Mouse (Mus musculus) kidney, adult 2 months (tissue): Measurements from ENCODE around the gene Ddah1.

Experiments
- CTCF ChIP-seq: fragments of 200-500 bp; conservative IDR thresholded peaks from 2 replicates; pipeline ENCODE4 v1.5.1; 2011; ENCODE audit warnings: low read depth, mild to moderate bottlenecking, control low read depth, low read length, moderate library complexity, mixed read lengths; ENCODE audit not compliant: insufficient read depth, insufficient read length
- POLR2A ChIP-seq: fragments of 200-500 bp; IDR thresholded peaks from one replicate; pipeline ENCODE4 v1.6.1; 2011; ENCODE audit warnings: low read depth, low read length, control low read depth

DNA sequence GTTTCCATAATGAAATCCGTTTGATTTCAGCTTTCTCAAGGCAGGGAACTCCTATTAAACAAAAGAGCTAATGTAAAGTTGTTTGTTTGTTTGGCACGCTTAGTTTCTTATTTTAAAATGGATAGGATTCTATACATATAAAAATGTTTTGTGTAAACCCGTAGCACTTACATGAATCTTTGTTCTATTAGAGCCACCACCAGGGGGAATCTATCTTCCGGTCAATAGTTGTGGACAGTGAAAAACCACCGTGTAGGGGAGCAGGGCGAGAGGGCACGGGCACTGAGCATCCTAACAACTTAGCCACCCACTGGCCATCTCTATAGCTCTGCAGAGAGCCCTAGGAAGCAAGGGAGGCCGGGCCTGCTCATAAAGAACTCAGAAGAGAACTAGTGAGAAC is 33.4 kb upstream of the Ddah1 start:
- TF ChIP-seq CTCF (peak; percentile 37), POLR2A (no peak)
